Mouse (Mus musculus) heart, embryonic 11.5 days (tissue): Measurements from ENCODE around the gene Vmn2r30. TPM values are rescaled to one million over a fixed set of nuclear protein-coding genes. Genes with fewer than 3 reads are reported as not detected.
"Not testable (repeated sequence)": the region's sequence is repeated elsewhere in the genome, so short reads cannot be mapped to it uniquely, and the experiment has no call there.

Source experiments
- ATAC-seq: fragments of 200-750 bp; cut with Nextera tagmentation; replicated peaks from 2 replicates; pipeline ENCODE4 v1.8.0; 2017; ENCODE audit warnings: moderate library complexity; ENCODE audit not compliant: insufficient number of reproducible peaks, low FRiP score, low TSS enrichment
- H3K27ac ChIP-seq: fragments of 300-500 bp; sonication (generic); 2 replicates; pipeline ENCODE4 v1.5.1; 2014; ENCODE audit warnings: mild to moderate bottlenecking, low read depth, low read length
- H3K27me3 ChIP-seq: fragments of 300-500 bp; sonication (generic); 2 replicates; pipeline ENCODE4 v1.6.1; 2014; ENCODE audit warnings: mild to moderate bottlenecking, low read length, mixed read lengths; ENCODE audit not compliant: control insufficient read depth, insufficient read depth
- H3K36me3 ChIP-seq: fragments of 300-500 bp; sonication (generic); 2 replicates; pipeline ENCODE4 v1.6.1; 2014; ENCODE audit warnings: mild to moderate bottlenecking, low read length, moderate library complexity, mixed read lengths; ENCODE audit not compliant: control insufficient read depth, insufficient read depth
- H3K4me1 ChIP-seq: fragments of 300-500 bp; sonication (generic); 2 replicates; pipeline ENCODE4 v1.6.1; 2014; ENCODE audit warnings: low read length; ENCODE audit not compliant: control insufficient read depth, insufficient read depth
- H3K4me2 ChIP-seq: fragments of 300-500 bp; sonication (generic); 2 replicates; pipeline ENCODE4 v1.6.1; 2014; ENCODE audit warnings: mild to moderate bottlenecking, moderate library complexity
- H3K4me3 ChIP-seq: fragments of 300-500 bp; sonication (generic); 2 replicates; pipeline ENCODE4 v1.5.1; 2014; ENCODE audit warnings: low read depth, low read length
- H3K9ac ChIP-seq: fragments of 300-500 bp; sonication (generic); 2 replicates; pipeline ENCODE4 v1.6.1; 2014; ENCODE audit warnings: mild to moderate bottlenecking, low read depth, low read length, moderate library complexity
- H3K9me3 ChIP-seq: fragments of 300-500 bp; sonication (generic); replicated peaks from 2 replicates; pipeline ENCODE4 v1.6.1; 2016; ENCODE audit warnings: low read length; ENCODE audit not compliant: control insufficient read depth
- WGBS: fragments of 180-500 bp; shearing (Covaris S2); extraction: QIAGEN DNeasy Blood & Tissue Kit; methylation state at CpG from one replicate; pipeline ENCODE4 v1.1.7; 2014; ENCODE audit not compliant: insufficient replicate concordance; 5-methylcytosine and 5-hydroxymethylcytosine counted together
- microRNA-seq: library from miRNA; unstranded; fragments of <30 nt; microRNA quantifications from one replicate; pipeline ENCODE4, GENCODE M21; 2016; ENCODE audit warnings: borderline number of aligned reads
- polyA plus RNA-seq: library from polyadenylated mRNA; unstranded; fragments of >200 nt; fragmentation: Nextera tagmentation; extraction: Ambion mirVana; gene quantifications from 2 replicates; pipeline ENCODE4 v1.2.1, GENCODE M21; 2014

Gene Vmn2r30
- polyA plus RNA-seq: not detected in 2 replicates

DNA sequence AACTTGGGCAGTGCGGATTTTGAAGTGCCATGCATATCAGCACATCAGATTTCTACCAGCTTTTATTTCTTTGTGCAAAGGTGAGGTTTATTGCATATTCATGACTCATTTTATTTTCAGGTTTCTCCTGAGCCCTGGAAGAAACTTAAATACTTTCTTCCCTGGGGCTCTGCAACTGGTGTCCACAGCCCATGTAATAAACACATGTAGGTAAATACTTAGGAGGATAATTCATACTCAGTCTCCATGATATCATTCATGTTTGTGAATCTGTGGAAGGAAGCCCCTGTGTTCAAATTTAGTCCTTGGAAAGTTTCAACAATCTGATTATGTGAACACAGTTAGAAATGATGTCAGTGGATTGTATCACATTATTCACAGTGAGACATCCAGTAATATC is at the start of gene Vmn2r30:
TSS of gene Vmn2r30 (minus strand) at position 101 of the 400 bp plus-strand sequence.
- H3K4me3 ChIP-seq, H3K9me3 ChIP-seq, H3K4me2 ChIP-seq, H3K4me1 ChIP-seq, ATAC-seq, H3K27ac ChIP-seq, H3K27me3 ChIP-seq, H3K9ac ChIP-seq, H3K36me3 ChIP-seq: not testable (repeated sequence)
- WGBS: no CpG with 5 or more reads among the region's 1 CpGs

DNA sequence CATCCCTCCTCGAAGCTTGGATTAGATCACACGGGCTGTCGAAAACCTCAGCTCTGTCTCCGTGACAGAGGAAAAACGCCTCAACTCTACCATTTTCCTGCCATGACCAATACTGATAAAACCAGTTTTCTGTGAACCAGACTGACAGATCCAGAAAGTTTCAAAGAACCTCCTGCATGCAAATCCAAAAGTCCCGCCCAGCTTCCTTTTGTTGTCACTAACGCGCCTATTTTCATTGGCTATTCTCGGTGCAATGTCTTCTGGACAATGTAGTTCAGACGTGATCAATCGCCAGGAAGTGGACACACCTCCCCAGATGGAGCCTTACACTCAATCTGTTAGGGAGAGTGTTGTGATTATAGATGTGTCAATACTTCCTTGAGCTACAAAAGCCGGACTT is 37.0 kb upstream of the Vmn2r30 start, which contains the start of gene Gm45783:
TSS of gene Gm45783 (minus strand) at position 143 of the 400 bp plus-strand sequence.
- ATAC-seq, H3K9ac ChIP-seq, H3K36me3 ChIP-seq, H3K9me3 ChIP-seq, H3K4me3 ChIP-seq, H3K27me3 ChIP-seq, H3K27ac ChIP-seq, H3K4me2 ChIP-seq, H3K4me1 ChIP-seq: not testable (repeated sequence)
- 46% methylated on average over 12 of the region's 12 CpGs for WGBS

DNA sequence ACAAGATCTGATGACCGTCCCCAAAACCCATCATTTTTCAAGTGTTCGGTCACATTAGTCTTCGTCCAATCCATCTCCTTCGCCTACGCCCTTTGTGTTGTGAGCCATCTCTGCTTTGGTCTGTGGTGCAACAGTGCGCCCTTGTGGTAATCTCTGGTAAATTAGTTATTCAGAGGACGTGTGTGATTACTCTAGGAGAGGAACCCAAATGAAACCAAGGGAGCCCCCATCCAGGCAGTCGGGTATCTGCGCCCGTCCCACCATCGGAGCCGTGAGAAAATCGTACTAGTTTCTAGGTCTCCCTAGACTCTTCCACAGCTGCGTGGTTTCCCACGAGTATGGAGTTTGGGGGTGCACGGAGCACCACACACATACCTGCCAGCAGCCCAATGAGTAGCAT is 41.8 kb downstream of the Vmn2r30 start:
- H3K4me1 ChIP-seq: no peaks in the 10 kb centered on the region
- no peak overlapping the region for H3K4me2 ChIP-seq
- WGBS: 80% methylated on average over 16 of the region's 16 CpGs
- H3K9ac ChIP-seq: no peak overlapping the region
- H3K27ac ChIP-seq: no peak overlapping the region
- H3K9me3 ChIP-seq: no peaks in the 10 kb centered on the region
- H3K27me3 ChIP-seq: no peaks in the 10 kb centered on the region
- peaks cover 14% of the 10 kb centered on the region for H3K36me3 ChIP-seq
- no peak for ATAC-seq
- no peak overlapping the region for H3K4me3 ChIP-seq

DNA sequence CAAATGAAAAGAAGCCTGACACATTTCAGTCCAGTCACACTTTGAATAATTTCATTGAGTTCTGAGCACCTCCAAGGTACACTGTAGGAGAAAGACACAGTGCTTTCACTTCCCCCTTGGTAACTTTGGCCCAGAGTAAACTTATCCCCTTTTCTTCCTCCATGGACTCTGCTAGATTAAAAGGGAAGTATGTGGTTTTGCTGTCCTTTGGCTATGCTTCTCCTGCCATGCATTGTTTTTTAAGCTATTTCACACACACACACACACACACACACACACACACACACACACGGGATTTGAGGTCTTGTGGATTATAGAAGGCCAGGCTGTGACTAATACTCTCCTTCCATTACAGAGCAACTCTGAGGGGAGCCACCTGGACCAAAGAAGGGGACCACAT is 56.0 kb downstream of the Vmn2r30 start:
- 53% methylated on average over 1 of the region's 1 CpGs for WGBS
- H3K36me3 ChIP-seq: peaks cover 6% of the 10 kb centered on the region
- no peak overlapping the region for H3K4me3 ChIP-seq
- H3K4me2 ChIP-seq: no peak overlapping the region
- no peak overlapping the region for H3K9ac ChIP-seq
- peaks cover 4% of the 10 kb centered on the region; the same call in 1 of the 2 replicates for H3K9me3 ChIP-seq
- H3K27me3 ChIP-seq: no peaks in the 10 kb centered on the region
- ATAC-seq: no peak
- H3K27ac ChIP-seq: no peak overlapping the region
- no peaks in the 10 kb centered on the region for H3K4me1 ChIP-seq

DNA sequence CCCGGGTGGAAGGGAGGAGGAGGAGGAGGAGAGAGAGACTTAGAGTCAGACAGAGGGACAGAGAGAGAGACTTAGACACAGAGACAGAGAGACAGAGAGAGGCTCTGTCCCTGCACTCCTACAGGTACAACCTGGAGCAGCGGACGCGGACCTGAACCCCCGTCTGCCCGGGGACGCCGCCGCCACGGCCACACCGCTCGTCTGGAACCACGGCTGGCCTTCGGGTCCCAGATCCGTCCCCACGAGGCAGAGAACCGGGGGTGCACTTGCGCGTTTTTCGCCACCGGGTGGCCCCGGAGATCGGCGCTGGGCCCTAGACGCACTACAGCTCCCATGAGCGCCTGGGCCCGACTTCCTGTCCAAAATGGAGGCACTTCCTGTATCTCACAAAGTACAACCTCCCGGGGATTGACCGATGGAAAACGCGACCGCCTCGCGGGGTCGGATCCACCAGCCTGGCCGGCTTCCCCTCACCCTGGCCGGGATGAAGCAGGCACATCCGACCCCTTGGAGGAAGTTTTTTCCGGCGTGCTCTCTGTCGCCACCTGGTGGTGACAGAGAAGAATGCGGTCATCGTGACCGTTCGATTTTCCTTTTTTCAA is 59.3 kb downstream of the Vmn2r30 start, which contains the start of gene Gm45844:
TSS of gene Gm45844 (minus strand) at position 324 of the 602 bp plus-strand sequence.
- H3K4me1 ChIP-seq: not testable (repeated sequence)

DNA sequence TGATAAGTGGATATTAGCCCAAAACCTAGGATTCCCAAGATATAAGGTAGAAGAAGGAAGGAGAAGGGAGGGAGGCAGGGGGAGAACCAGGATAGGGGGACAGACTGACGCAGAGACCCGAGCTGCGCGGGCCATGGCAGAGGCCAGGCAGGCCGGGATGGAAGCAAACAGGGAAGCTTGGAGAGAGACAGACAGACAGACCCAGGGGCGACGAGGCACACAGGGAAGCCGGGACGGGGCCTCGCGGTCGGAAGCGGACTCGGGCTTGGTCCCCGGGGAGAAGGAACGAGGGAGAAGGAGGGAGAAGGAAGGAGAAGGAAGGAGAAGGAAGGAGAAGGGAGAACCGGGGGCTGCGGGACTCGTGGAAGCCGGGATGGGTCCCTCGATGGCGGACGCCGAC is 59.9 kb downstream of the Vmn2r30 start:
- WGBS: 49% methylated on average over 24 of the region's 24 CpGs
- not testable (repeated sequence) for H3K36me3 ChIP-seq, H3K27ac ChIP-seq, H3K4me1 ChIP-seq, H3K9ac ChIP-seq, H3K9me3 ChIP-seq, H3K27me3 ChIP-seq
- H3K4me3 ChIP-seq: peak overlapping the region; percentile 8; the same call in 1 of the 2 replicates
- peak overlapping the region; percentile 11 for H3K4me2 ChIP-seq
- ATAC-seq: peak; percentile 44; the same call in 1 of the 2 replicates

More for the DNA sequence above, 59.3 kb downstream of the Vmn2r30 start, which contains the start of gene Gm45844:
- Histone ChIP-seq H3K4me2 (peak within 1 kb of the TSS; percentile 11), H3K4me3 (peak within 1 kb of the TSS; percentile 8; the same call in 1 of the 2 replicates)
- not testable (repeated sequence) for H3K36me3 ChIP-seq, H3K27me3 ChIP-seq, H3K9ac ChIP-seq, H3K27ac ChIP-seq, H3K9me3 ChIP-seq
- 45% methylated on average over 45 of the region's 45 CpGs for WGBS
- peak; percentile 99 for ATAC-seq

Small RNA genes lying within 50 kb of the gene (microRNA-seq; reads per million reads assigned to microRNA genes)
- gene Mir5620: 0.81 reads per million, percentile 9 among the genes with 10 or more reads in this experiment

Other genes with a start within 250 kb of the Vmn2r30 start
- gene Zfp954, start 216.1 kb downstream of the Vmn2r30 start, polyA plus RNA-seq: 7.6 and 9.7 TPM in 2 replicates
- gene Zfp773, start 200.9 kb downstream of the Vmn2r30 start, polyA plus RNA-seq: 0.61 and 0.67 TPM in 2 replicates
- gene Zfp418, start 166.3 kb downstream of the Vmn2r30 start, polyA plus RNA-seq: 1.5 and 2.0 TPM in 2 replicates
- 4.6 TPM in 2 replicates for gene Zfp772, start 127.6 kb downstream of the Vmn2r30 start, polyA plus RNA-seq
- 0.17 TPM in 1 of 2 replicates, not detected in the other for gene Vmn2r29, start 90.3 kb downstream of the Vmn2r30 start, polyA plus RNA-seq
- gene Gm45844, start 59.3 kb downstream of the Vmn2r30 start, polyA plus RNA-seq: 1.1 and 1.4 TPM in 2 replicates
- 35.7 and 44.3 TPM in 2 replicates for gene Clcn4, start 36.8 kb downstream of the Vmn2r30 start, polyA plus RNA-seq
- not detected in 2 replicates for gene Gm45783, start 37.0 kb upstream of the Vmn2r30 start, polyA plus RNA-seq
- gene Vmn2r31, start 62.1 kb upstream of the Vmn2r30 start, polyA plus RNA-seq: not detected in 2 replicates
- not detected in 2 replicates for gene Vmn2r32, start 142.4 kb upstream of the Vmn2r30 start, polyA plus RNA-seq
- gene Vmn2r33, start 229.2 kb upstream of the Vmn2r30 start, polyA plus RNA-seq: not detected in 2 replicates